Mouse (Mus musculus) heart, embryonic 10.5 days (tissue): ENCODE measurements at regions not wholly inside any gene's neighbourhood (a gene's known extent, or its start where the extent isn't known, plus 50 kb on each side); places are given as distances from the start of the nearest gene placed in this dataset.

Experiments
- DNase-seq: peaks from one replicate; pipeline ENCODE4 v3.0.0-alpha.2; 2017; ENCODE audit warnings: low spot score
- H3K27ac ChIP-seq: fragments of 300-500 bp; sonication (generic); 2 replicates; pipeline ENCODE4 v1.5.1; 2016; ENCODE audit warnings: mild to moderate bottlenecking
- H3K27me3 ChIP-seq: fragments of 300-500 bp; sonication (generic); 2 replicates; pipeline ENCODE4 v1.6.1; 2016; ENCODE audit warnings: mild to moderate bottlenecking; ENCODE audit not compliant: poor library complexity, insufficient read depth, severe bottlenecking
- H3K36me3 ChIP-seq: fragments of 300-500 bp; sonication (generic); 2 replicates; pipeline ENCODE4 v1.6.1; 2016; ENCODE audit warnings: mild to moderate bottlenecking, moderate library complexity
- H3K4me1 ChIP-seq: fragments of 300-500 bp; sonication (generic); 2 replicates; pipeline ENCODE4 v1.6.1; 2016; ENCODE audit warnings: mild to moderate bottlenecking
- H3K4me3 ChIP-seq: fragments of 300-500 bp; sonication (generic); 2 replicates; pipeline ENCODE4 v1.5.1; 2016; ENCODE audit warnings: mild to moderate bottlenecking, moderate library complexity
- H3K9me3 ChIP-seq: fragments of 300-500 bp; sonication (generic); 2 replicates; pipeline ENCODE4 v1.6.1; 2016; ENCODE audit warnings: mild to moderate bottlenecking, moderate library complexity
- WGBS: fragments of 180-500 bp; shearing (Covaris S2); methylation state at CpG from one replicate; pipeline ENCODE4 v1.1.7; 2016; 5-methylcytosine and 5-hydroxymethylcytosine counted together

DNA sequence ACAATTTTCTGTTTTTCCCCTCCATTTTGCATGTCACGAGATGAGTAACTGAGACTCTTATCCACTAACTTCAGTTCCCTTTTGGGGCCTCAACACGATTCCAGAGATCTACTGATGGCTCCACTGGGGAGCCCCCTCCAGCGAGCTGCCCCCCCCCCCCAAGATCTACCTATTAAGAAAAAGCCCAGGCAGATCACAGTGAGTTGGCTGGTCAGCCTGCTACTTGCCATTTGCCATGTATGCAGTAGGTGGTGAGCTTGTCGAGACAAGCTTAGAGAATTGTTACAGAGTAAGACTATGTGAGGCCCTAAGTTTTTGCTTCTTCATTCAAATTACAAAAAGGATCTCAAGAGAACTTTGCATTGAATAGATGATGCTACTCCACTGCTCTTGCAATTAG is 426.3 kb upstream of the Ubash3b start:
- Histone ChIP-seq H3K4me3 (no peak overlapping the region), H3K4me1 (no peaks in the 10 kb centered on the region), H3K9me3 (no peaks in the 10 kb centered on the region), H3K27ac (no peak overlapping the region), H3K36me3 (peaks cover 33% of the 10 kb centered on the region), H3K27me3 (no peaks in the 10 kb centered on the region)
- WGBS: 56% methylated on average over 4 of the region's 4 CpGs
- DNase-seq: no peak

DNA sequence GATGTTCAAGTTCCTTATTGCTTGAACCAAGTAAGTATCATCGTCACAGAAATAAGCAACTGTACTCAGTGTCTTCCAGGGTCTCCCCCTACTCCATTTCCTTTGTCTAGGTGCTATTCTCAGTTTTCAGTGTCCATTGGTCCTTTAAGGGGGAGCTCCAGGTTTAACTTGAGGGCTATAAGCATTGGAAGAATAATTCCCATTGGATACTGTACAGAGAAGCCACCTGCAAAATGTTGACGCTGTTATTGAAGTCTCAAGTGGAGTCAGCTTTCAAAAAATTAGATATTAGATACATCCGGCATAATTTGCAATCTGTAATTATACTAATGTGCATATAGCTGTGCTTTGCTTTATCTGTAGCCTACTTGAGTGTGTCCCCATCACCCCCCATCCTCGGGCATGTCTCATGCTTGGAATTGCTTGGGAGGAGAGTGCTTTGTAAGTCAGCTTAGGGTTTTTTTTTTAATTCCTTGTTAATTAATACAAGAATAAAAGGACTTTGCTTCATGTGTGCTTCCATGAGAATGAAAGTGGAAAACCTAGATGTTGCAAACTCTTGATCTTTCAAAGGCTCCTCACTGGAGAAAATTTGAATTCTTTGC is 425.6 kb upstream of the Ubash3b start:
- 83% methylated on average over 4 of the region's 4 CpGs for WGBS
- DNase-seq: no peak
- H3K27ac ChIP-seq: no peak overlapping the region

GRCm38 (mm10) chr9:41586291-41586690 is 424.8 kb upstream of the Ubash3b start:
- H3K36me3 ChIP-seq: peaks cover 33% of the 10 kb centered on the region

More for the DNA sequence above, 425.6 kb upstream of the Ubash3b start:
- Histone ChIP-seq H3K36me3 (peaks cover 33% of the 10 kb centered on the region), H3K4me3 (no peak overlapping the region), H3K4me1 (no peaks in the 10 kb centered on the region), H3K27me3 (no peaks in the 10 kb centered on the region), H3K9me3 (no peaks in the 10 kb centered on the region)

GRCm38 (mm10) chr9:41585771-41586170 is 424.3 kb upstream of the Ubash3b start:
- no peaks in the 10 kb centered on the region for H3K9me3 ChIP-seq
- DNase-seq: peak; percentile 31
- 71% methylated on average over 5 of the region's 5 CpGs for WGBS
- H3K27me3 ChIP-seq: no peaks in the 10 kb centered on the region
- H3K4me1 ChIP-seq: no peaks in the 10 kb centered on the region
- H3K36me3 ChIP-seq: peaks cover 31% of the 10 kb centered on the region
- H3K27ac ChIP-seq: no peak overlapping the region
- H3K4me3 ChIP-seq: no peak overlapping the region

More at GRCm38 (mm10) chr9:41586291-41586690, 424.8 kb upstream of the Ubash3b start:
- no peaks in the 10 kb centered on the region for H3K27me3 ChIP-seq
- WGBS: 86% methylated on average over 7 of the region's 7 CpGs
- DNase-seq: no peak
- H3K27ac ChIP-seq: no peak overlapping the region
- H3K4me1 ChIP-seq: no peaks in the 10 kb centered on the region
- no peaks in the 10 kb centered on the region for H3K9me3 ChIP-seq
- no peak overlapping the region for H3K4me3 ChIP-seq

GRCm38 (mm10) chr9:41585012-41585411 is 423.5 kb upstream of the Ubash3b start:
- Histone ChIP-seq H3K27me3 (no peaks in the 10 kb centered on the region), H3K4me3 (no peak overlapping the region), H3K9me3 (no peaks in the 10 kb centered on the region), H3K27ac (no peak overlapping the region), H3K4me1 (no peaks in the 10 kb centered on the region), H3K36me3 (peaks cover 23% of the 10 kb centered on the region)
- no peak for DNase-seq
- WGBS: 68% methylated on average over 7 of the region's 7 CpGs

DNA sequence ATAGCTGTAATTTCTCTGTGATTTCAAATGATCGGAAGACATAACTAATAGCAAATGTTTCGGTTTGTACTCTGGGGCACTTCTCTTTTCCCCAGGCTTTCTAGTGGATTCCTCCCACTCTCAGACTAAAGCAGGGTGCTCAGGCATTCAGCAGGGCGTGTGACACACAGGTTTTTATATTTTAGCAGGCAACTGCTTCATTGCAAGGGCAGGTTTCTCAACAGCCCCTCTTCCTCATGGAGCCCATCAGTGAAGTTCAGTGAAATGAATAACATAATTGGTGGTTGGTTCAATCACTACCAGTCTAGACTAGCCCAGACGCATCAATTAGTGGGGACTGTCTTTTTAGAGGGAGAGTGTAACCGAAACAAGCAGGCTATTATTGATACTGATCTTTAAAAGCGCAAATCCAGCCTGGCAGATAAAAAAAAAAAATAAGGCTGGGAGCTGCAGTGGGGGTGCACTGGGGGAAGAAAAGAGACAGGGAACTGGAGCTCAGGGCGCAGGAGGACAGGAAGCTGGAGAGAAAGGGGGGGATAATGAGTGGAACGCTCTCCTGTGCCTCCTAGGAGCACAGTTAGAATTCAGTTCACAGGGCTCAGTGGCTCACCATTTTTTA is 422.3 kb upstream of the Ubash3b start:
- H3K27ac ChIP-seq: peak overlapping the region; percentile 90
- H3K27me3 ChIP-seq: no peaks in the 10 kb centered on the region
- WGBS: 39% methylated on average over 8 of the region's 8 CpGs
- H3K9me3 ChIP-seq: no peaks in the 10 kb centered on the region
- H3K4me1 ChIP-seq: 0 out of 2 replicates have a peak, but pooled peaks cover 4% of the 10 kb centered on the region
- H3K36me3 ChIP-seq: peaks cover 15% of the 10 kb centered on the region
- H3K4me3 ChIP-seq: peak overlapping the region; percentile 72
- no peak for DNase-seq

DNA sequence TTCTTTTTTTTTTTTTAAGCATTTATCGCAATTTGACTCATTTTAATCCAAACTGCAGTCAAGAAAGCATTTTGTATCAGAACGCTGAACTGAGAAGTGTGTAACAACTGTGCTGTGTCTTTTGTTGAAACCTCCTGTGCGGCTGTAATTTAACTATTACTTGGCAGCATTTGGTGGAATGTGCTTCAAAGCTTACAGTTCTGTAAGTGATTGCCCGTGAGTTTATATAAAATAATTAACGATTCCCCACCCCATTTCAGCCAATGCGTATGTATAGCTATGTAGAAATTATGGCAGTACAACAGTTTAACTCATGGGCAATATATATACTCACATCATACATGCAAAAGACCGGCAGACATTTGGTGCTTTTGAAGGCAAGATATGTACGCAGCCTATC is 421.8 kb upstream of the Ubash3b start:
- H3K27ac ChIP-seq: peak overlapping the region; percentile 90
- H3K27me3 ChIP-seq: no peaks in the 10 kb centered on the region
- no peaks in the 10 kb centered on the region for H3K9me3 ChIP-seq
- peak overlapping the region; percentile 72 for H3K4me3 ChIP-seq
- H3K4me1 ChIP-seq: peaks cover 9% of the 10 kb centered on the region; the same call in 1 of the 2 replicates
- H3K36me3 ChIP-seq: peaks cover 12% of the 10 kb centered on the region
- no peak for DNase-seq
- WGBS: 75% methylated on average over 8 of the region's 8 CpGs

DNA sequence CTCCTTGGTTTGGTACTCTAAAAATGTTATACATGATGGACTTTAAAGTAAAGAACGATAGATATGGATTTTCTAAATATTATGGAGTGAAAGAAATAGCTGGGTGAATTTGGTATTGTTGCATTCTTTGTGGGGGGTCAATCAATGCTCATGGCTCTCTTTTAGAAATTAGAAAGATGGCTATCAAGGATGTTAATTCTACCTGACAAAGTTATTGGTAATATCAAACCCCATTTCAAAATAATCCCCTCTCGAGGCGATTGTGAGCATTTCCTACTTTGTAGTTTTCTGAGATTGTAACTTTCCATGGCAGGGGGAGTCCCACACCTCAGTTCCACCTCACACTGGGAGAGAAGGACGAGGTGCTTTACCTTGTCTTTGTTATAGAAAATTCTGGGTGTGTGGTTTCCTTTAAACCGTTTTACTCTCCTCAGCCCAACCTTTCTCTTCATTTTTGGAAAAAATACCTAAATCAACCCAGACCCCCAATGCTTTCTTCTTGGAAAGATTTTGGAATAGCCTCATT is 421.3 kb upstream of the Ubash3b start:
- DNase-seq: no peak
- Histone ChIP-seq H3K4me1 (peaks cover 11% of the 10 kb centered on the region; the same call in 1 of the 2 replicates), H3K27me3 (no peaks in the 10 kb centered on the region), H3K27ac (peak overlapping the region; percentile 90), H3K4me3 (peak overlapping the region; percentile 72), H3K9me3 (no peaks in the 10 kb centered on the region), H3K36me3 (peaks cover 9% of the 10 kb centered on the region)
- 58% methylated on average over 5 of the region's 5 CpGs for WGBS

DNA sequence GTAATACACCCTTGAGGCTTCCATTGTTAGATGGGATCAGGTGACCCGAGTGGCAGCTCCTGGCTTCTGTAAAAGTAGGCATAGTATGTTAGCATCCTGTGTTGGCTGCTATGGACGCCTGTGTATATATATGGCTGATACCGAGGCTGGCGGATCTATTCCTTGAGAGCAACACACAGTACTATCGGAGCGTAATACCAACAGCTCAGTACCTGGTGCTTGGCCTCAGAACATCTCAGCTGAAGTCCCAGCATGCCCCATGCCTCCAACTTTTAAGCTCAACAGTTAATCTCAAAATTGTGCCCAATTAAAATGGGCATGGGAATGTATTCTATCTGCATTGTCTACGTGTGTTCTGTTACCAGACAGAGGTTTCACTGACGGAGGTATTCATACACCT is 420.7 kb upstream of the Ubash3b start:
- WGBS: 45% methylated on average over 8 of the region's 8 CpGs
- no peak for DNase-seq
- Histone ChIP-seq H3K4me3 (peak overlapping the region; percentile 72), H3K27ac (peak overlapping the region; percentile 90), H3K36me3 (peaks cover 6% of the 10 kb centered on the region), H3K9me3 (no peaks in the 10 kb centered on the region), H3K27me3 (no peaks in the 10 kb centered on the region), H3K4me1 (peaks cover 11% of the 10 kb centered on the region; the same call in 1 of the 2 replicates)

DNA sequence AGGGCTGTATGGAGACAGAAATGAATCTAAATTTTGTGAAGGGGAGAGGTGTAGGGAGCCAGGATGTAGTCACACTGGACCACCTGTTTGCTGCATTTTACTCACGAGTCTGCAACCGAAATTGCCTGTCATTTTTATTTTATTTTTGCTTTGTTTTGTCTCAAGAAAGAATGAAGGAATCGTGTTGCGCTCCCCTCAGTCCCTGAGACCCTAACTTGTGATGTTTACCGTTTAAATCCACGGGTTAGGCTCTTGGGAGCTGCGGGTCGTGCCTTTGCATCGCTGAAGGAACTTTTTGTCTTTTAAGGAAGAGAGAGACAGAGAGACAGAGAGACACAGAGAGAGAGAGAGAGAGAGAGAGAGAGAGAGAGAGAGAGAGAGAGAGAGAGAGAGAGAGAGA is 420.2 kb upstream of the Ubash3b start:
- Histone ChIP-seq H3K27me3 (no peaks in the 10 kb centered on the region), H3K9me3 (no peaks in the 10 kb centered on the region), H3K27ac (peak overlapping the region; percentile 90), H3K4me1 (peaks cover 11% of the 10 kb centered on the region; the same call in 1 of the 2 replicates), H3K4me3 (peak overlapping the region; percentile 72), H3K36me3 (peaks cover 1% of the 10 kb centered on the region)
- 28% methylated on average over 9 of the region's 9 CpGs for WGBS
- no peak for DNase-seq

DNA sequence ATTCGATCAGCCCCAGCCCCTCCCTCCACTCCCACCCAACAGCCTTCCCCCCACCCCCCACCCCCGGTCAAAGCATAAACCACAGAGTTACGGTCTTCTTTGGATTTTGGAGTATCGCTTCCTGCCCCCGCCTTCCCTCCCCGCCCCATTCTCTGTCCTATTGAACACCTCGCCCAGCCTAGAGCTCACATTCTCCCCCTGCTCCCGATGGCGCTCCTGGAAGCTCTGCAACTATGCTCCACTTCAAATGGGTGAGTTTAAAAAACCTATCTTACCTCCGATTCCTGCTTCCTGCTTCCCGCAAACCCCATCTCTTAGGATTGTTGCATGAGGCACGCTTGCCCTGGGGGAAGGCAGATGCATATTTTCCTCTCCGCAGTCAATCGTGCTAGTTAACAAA is 419.7 kb upstream of the Ubash3b start:
- WGBS: 3% methylated on average over 14 of the region's 14 CpGs
- H3K4me1 ChIP-seq: peaks cover 11% of the 10 kb centered on the region; the same call in 1 of the 2 replicates
- no peak for DNase-seq
- H3K4me3 ChIP-seq: peak overlapping the region; percentile 72
- no peaks in the 10 kb centered on the region for H3K9me3 ChIP-seq
- peak overlapping the region; percentile 90 for H3K27ac ChIP-seq
- no peaks in the 10 kb centered on the region for H3K27me3 ChIP-seq
- no peaks in the 10 kb centered on the region for H3K36me3 ChIP-seq

DNA sequence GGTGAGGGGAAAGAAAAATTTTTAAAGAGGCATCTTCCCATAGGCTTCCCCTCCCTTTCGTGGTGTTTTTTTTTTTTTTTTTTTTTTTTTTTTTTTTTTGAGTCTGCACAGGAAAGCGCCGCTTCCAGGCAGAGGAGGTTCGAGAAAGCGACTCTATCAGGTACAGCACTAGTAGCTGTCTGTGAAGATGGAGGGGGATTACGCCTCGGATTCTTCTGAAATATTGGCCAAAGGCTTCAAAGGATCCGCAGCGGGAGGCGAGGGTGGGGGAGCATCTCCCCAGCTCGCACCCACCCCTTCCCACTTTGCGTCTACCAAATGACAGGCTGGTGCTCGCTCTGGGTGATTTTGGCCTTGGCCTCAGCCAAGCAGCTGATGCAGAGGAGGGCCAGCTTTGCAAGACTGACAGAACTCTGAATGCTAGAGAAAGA is 419.1 kb upstream of the Ubash3b start:
- Histone ChIP-seq H3K36me3 (no peaks in the 10 kb centered on the region), H3K4me3 (peak overlapping the region; percentile 72), H3K27me3 (no peaks in the 10 kb centered on the region), H3K4me1 (peaks cover 14% of the 10 kb centered on the region), H3K9me3 (no peaks in the 10 kb centered on the region), H3K27ac (peak overlapping the region; percentile 90)
- WGBS: 0% methylated on average over 13 of the region's 13 CpGs
- DNase-seq: no peak

- DNase-seq: no peak
- H3K9me3 ChIP-seq: no peaks in the 10 kb centered on the region
- no peaks in the 10 kb centered on the region for H3K27me3 ChIP-seq
- peak overlapping the region; percentile 90 for H3K27ac ChIP-seq
- H3K36me3 ChIP-seq: no peaks in the 10 kb centered on the region
- peak overlapping the region; percentile 72 for H3K4me3 ChIP-seq
- WGBS: 15% methylated on average over 4 of the region's 4 CpGs
- peaks cover 14% of the 10 kb centered on the region for H3K4me1 ChIP-seq
These were observed 418.6 kb upstream of the Ubash3b start for GRCm38 (mm10) chr9:41580067-41580466.
